Mouse (Mus musculus): ENCODE data around the gene Taf8.

Gene Taf8

GRCm38 (mm10) chr17:47458936-47459335 lies 43.2 kb downstream of the Taf8 start:
- DNase-seq (ENCODE audit: low spot score): no peak

- DNase-seq (ENCODE audit: low spot score): no peak
These were observed 43.8 kb downstream of the Taf8 start for GRCm38 (mm10) chr17:47458310-47458709.

GRCm38 (mm10) chr17:47454675-47455074 lies 47.4 kb downstream of the Taf8 start:
- DNase-seq (ENCODE audit: low spot score): no peak

- no peak for DNase-seq (ENCODE audit: low spot score)
These were observed 49.2 kb downstream of the Taf8 start for GRCm38 (mm10) chr17:47452886-47453285.

- no peak for DNase-seq (ENCODE audit: low spot score)
These were observed 51.1 kb downstream of the Taf8 start for GRCm38 (mm10) chr17:47450880-47451565.

- no peak for DNase-seq (ENCODE audit: low spot score)
These were observed 51.9 kb downstream of the Taf8 start for GRCm38 (mm10) chr17:47450239-47450638.

- no peak for DNase-seq (ENCODE audit: low spot score)
These were observed 52.7 kb downstream of the Taf8 start for GRCm38 (mm10) chr17:47449432-47449831.

- DNase-seq (ENCODE audit: low spot score): no peak
These were observed 53.3 kb downstream of the Taf8 start for GRCm38 (mm10) chr17:47448523-47449372.

GRCm38 (mm10) chr17:47446561-47446960 lies 55.5 kb downstream of the Taf8 start:
- DNase-seq (ENCODE audit: low spot score): no peak

GRCm38 (mm10) chr17:47446025-47446424 lies 56.1 kb downstream of the Taf8 start:
- DNase-seq (ENCODE audit: low spot score): no peak

GRCm38 (mm10) chr17:47445518-47445917 lies 56.6 kb downstream of the Taf8 start:
- no peak for DNase-seq (ENCODE audit: low spot score)

- no peak for DNase-seq (ENCODE audit: low spot score)
These were observed 58.0 kb downstream of the Taf8 start for GRCm38 (mm10) chr17:47444113-47444512.

- DNase-seq (ENCODE audit: low spot score): no peak
These were observed 59.8 kb downstream of the Taf8 start for GRCm38 (mm10) chr17:47442271-47442670.

- no peak for DNase-seq (ENCODE audit: low spot score)
These were observed 60.6 kb downstream of the Taf8 start for GRCm38 (mm10) chr17:47441296-47442051.

GRCm38 (mm10) chr17:47440359-47440890 lies 61.7 kb downstream of the Taf8 start:
- DNase-seq (ENCODE audit: low spot score): no peak

- DNase-seq (ENCODE audit: low spot score): no peak
These were observed 62.6 kb downstream of the Taf8 start for GRCm38 (mm10) chr17:47439396-47440028.

GRCm38 (mm10) chr17:47438611-47439010 lies 63.5 kb downstream of the Taf8 start:
- DNase-seq (ENCODE audit: low spot score): no peak

- DNase-seq (ENCODE audit: low spot score): no peak
These were observed 65.1 kb downstream of the Taf8 start, which contains the start of gene 1700001C19Rik for GRCm38 (mm10) chr17:47436907-47437547. TSS of gene 1700001C19Rik (minus strand) at chr17:47437376.

GRCm38 (mm10) chr17:47436156-47436906 lies 65.8 kb downstream of the Taf8 start, which contains the start of gene AI661453:
TSS of gene AI661453 (plus strand) at chr17:47436615.
- DNase-seq (ENCODE audit: low spot score): no peak
